Mouse (Mus musculus) lung, adult 2 months (tissue): ENCODE measurements around the gene Prx. TPM values are rescaled to one million over a fixed set of nuclear protein-coding genes. Genes with fewer than 3 reads are reported as not detected.
A peak's percentile ranks its signal among the peaks of the same experiment; 100 is the strongest.

Source experiments
- DNase-seq: peaks from one replicate; pipeline ENCODE4 v3.0.0; 2022
- H3K4me1 ChIP-seq: fragments of 200-500 bp; 2 replicates; pipeline ENCODE4 v1.6.1; 2011; ENCODE audit warnings: low read length; ENCODE audit not compliant: control insufficient read depth, insufficient read depth
- H3K4me3 ChIP-seq: fragments of 200-500 bp; replicated peaks from 2 replicates; pipeline ENCODE3; 2011; ENCODE audit warnings: low read depth, mild to moderate bottlenecking, control low read depth, low read length; ENCODE audit errors: extremely low read depth
- CTCF ChIP-seq: fragments of 200-500 bp; IDR thresholded peaks from 2 replicates; pipeline ENCODE4 v1.5.1; 2011; ENCODE audit warnings: mild to moderate bottlenecking, low read length, control low read depth; ENCODE audit not compliant: insufficient read depth
- POLR2A ChIP-seq: fragments of 200-500 bp; IDR thresholded peaks from 2 replicates; pipeline ENCODE4 v1.6.1; 2011; ENCODE audit warnings: low read depth, mild to moderate bottlenecking, control low read depth, low read length, borderline replicate concordance; ENCODE audit errors: extremely low read depth
- WGBS: fragments of 180-500 bp; shearing (Covaris S2); methylation state at CpG from one replicate; pipeline ENCODE4 v1.1.7; 2018; 5-methylcytosine and 5-hydroxymethylcytosine counted together
- polyA plus RNA-seq: library from polyadenylated mRNA; depleted of rRNA; stranded (reverse); fragments of >200 nt; gene quantifications from 2 replicates; pipeline ENCODE4 v1.2.3, GENCODE M21; 2012

Prx gene
- polyA plus RNA-seq, 1 experiment = 67.4 TPM

DNA sequence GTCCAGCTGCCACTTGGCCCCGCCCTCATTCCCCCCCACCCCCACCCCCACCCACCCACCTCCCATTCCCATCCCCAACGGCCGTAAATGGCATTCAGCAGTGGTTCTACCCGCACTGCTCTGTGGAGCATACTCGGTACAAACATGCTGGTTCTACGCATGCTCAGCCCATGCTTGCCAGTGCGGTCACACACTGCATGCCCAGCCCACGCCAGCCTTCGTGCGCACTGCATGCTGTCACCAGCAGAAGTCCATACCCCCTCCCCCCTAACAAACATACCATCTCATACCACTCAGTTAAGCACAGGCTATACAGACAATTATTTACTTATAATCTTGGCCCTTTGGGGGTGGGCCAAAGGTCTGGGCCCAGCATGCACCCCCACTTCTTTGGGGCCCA, 32.6 kb downstream of the Prx start:
- 86% methylated on average over 10 of the region's 10 CpGs for WGBS
- H3K4me1 ChIP-seq = no peaks in the 10 kb centered on the region
- H3K4me3 ChIP-seq = no peak overlapping the region
- DNase-seq = no peak
- TF ChIP-seq POLR2A (no peak), CTCF (no peak)

DNA sequence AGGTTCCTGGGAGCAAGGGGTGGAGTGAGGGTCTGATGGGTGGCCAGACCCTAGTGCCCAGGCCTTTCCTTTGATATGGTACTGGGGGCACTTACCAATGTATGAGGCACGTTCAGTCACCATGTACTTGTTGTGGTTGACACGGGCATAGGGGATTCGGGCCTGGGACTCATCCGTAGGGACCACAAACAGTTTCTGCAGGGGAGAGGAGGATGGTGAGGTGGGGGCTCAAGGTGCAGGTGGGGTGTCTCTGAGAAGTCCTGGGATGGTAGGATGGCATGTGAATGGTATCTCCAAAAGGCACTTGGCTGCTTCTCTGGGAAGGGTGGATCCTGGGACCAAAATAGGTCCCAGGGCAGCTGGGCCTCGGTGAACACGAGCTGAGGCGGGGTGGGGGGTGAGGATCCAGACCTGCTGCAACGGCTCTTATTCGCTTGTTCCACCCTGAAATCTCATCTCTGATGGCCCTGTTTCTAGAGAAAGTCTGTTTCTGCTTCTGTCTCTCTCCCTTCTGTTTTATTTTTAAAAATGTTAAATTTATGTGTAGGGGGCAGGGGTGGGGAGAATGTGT, 33.4 kb downstream of the Prx start:
- TF ChIP-seq POLR2A = no peak
- TF ChIP-seq CTCF = no peak
- H3K4me3 ChIP-seq = no peak overlapping the region
- no peaks in the 10 kb centered on the region for H3K4me1 ChIP-seq
- no peak for DNase-seq
- WGBS = 89% methylated on average over 9 of the region's 9 CpGs

DNA sequence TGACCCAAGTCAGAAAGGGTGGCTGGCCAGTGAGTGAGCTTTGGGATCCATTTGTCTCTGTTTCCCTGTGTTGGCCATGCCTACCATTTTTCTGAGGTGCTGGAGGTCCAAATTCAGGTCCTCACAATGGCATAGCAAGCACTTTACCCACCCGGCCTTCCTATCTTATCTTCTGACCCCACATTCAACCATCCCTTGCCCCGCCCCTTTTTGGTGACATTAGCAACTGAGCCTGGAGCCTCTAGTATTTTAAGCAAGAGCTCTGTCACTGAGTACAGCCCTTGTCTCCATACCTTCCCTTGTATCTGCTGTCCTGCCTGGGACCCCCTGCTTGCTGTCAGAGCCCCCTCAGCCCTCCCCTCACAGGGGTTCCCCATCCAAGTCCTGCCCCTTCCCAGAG, 36.3 kb downstream of the Prx start:
- 78% methylated on average over 2 of the region's 2 CpGs for WGBS
- no peak for DNase-seq
- TF ChIP-seq CTCF = no peak
- TF ChIP-seq POLR2A = no peak
- no peak overlapping the region for H3K4me3 ChIP-seq
- no peaks in the 10 kb centered on the region for H3K4me1 ChIP-seq

DNA sequence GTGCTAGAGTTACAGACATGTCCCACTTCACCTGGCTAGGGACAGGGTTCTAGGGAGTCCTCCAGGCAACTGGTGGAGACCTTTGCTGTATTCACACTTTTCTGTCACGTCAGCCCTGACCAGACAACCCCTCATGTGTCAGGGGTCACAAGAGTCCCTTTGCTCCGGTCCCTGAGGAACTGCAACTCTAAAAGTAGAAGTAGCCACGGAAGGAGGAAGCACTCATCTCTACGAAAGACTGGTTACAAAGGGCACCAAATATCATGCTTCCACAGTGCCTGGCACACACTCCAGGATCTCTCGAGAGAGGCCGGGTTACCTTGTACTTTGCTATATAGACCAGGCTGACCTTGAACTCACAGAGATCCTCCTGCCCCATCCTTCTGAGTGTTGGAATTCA, 37.5 kb downstream of the Prx start:
- WGBS = 73% methylated on average over 6 of the region's 6 CpGs
- TF ChIP-seq CTCF (no peak), POLR2A (no peak)
- Histone ChIP-seq H3K4me3 (no peak overlapping the region), H3K4me1 (no peaks in the 10 kb centered on the region)
- DNase-seq = no peak

DNA sequence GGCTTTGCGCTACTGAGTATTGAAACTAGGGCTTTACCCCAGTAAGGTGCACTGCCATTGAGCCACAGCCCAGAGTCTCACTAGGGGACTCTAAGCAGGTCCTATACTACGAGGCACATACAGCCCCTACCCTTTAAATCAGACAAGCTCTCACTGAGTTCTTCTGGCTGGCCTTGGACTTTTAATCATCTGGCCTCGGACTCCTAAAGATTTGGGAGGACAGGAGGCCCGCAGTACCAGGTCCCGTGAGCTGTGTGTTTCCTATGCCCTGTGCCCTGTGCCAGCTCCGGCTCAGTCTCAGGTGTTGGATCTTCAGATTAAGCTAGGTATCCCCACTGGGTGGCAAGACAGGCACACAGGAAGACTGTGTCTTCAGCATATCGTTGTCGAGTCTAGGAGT, 38.9 kb downstream of the Prx start:
- 89% methylated on average over 8 of the region's 8 CpGs for WGBS
- Histone ChIP-seq H3K4me3 (no peak overlapping the region), H3K4me1 (no peaks in the 10 kb centered on the region)
- no peak for DNase-seq
- no peak for TF ChIP-seq POLR2A
- no peak for TF ChIP-seq CTCF

DNA sequence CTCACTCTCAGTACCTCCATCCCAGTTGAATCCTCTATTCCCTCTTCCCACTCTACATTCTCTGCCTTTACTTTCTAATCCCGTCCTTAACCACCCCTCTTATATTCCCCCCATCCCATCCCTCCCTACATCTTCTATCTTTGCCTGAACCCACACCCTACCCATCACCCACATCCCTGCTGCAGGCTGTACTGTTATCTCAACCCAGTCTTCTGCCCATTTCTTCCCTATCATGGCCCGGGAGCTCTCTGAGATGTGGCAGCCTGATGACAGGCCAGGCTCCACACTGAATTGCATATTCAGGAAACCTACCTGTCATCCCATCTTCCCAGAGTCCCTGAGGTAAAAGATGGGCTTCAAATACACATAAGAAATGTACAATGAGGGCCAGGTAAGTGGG, 39.7 kb downstream of the Prx start:
- no peak for DNase-seq
- H3K4me1 ChIP-seq = no peaks in the 10 kb centered on the region
- TF ChIP-seq POLR2A (no peak), CTCF (no peak)
- WGBS = 93% methylated on average over 2 of the region's 2 CpGs
- no peak overlapping the region for H3K4me3 ChIP-seq

DNA sequence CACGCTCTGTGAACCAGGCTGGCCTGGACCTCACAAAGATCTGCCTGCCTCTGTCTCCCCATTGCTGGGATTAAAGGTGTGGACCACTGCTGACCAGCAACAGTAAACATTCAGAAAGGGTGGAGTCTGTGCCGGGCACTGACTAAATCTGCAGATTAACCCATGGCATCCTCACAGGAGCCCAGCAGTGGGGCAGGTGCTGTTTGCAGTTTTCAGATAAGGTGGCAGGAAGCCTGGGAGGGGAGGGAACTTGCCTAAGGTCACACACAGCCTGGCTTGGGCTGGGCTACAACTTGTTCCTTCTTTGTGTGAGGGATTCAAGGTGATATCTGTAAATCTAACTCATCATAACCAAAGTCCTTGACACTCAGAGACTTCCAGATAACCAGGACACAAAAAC, 41.4 kb downstream of the Prx start:
- 67% methylated on average over 2 of the region's 2 CpGs for WGBS
- DNase-seq = no peak
- Histone ChIP-seq H3K4me3 (no peak overlapping the region), H3K4me1 (no peaks in the 10 kb centered on the region)
- TF ChIP-seq CTCF (no peak), POLR2A (no peak)

DNA sequence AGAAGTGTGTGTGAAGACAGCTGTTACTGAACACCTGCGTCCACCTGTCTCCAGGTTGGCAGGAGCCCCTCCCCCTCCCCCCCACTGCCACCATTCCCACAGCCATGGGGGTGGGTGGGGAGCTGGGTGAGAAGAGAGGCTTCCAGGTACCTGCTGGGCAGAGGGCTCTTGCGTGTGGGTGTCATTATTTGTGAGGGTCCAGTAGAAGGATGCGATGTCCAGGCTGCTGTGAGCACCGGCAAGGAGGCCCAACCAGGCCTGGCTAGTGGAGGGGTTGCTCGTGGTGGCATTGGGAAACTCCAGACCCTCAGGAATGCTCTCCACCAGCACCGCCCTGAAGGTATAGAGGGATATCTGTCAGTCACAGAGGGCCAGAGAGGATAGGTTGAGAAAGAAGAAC, 41.8 kb downstream of the Prx start:
- Histone ChIP-seq H3K4me1 (no peaks in the 10 kb centered on the region), H3K4me3 (no peak overlapping the region)
- WGBS = 85% methylated on average over 6 of the region's 6 CpGs
- no peak for DNase-seq
- TF ChIP-seq POLR2A (no peak), CTCF (no peak)

DNA sequence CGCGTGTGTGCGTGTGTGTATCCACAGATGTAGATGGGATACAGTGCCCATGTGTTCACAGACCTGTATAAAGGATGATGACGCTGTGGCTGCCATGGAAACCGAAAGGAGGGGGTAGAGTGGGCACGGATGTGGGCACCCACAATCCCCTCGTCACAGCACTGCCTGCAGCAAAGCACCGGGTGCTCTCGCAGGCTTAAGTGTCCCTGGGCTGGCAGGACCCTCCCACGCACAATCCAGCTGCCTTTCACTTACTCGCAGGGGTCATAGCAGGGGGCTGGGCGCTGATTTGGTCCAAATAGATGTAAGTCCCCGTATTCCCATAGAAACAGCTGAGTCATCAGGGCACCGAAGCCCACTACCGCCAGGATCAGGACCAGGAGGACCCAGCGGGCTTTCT, 42.3 kb downstream of the Prx start:
- no peaks in the 10 kb centered on the region for H3K4me1 ChIP-seq
- no peak for TF ChIP-seq CTCF
- no peak for TF ChIP-seq POLR2A
- no peak for DNase-seq
- WGBS = 79% methylated on average over 16 of the region's 16 CpGs
- no peak overlapping the region for H3K4me3 ChIP-seq

DNA sequence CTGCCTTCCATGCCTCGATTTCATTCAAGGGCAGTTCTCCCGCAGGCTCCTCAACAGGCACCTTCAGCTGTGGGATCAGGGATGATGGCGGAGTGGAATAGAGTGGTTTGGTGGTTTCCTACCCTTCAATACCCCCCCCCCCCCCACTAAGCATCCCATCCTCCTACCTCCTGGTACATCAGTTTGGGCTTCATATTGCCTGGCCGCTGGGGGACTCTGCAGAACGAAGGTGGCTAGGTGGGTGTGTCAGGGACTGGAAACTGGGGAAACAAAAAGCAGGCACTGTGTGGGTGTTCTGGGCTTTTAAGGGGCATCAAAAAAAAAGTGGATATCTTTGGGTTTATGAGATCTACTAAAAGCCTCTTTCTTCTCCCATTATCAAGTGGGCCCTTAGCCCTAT, 42.8 kb downstream of the Prx start:
- no peak for TF ChIP-seq CTCF
- TF ChIP-seq POLR2A = no peak
- Histone ChIP-seq H3K4me1 (no peaks in the 10 kb centered on the region), H3K4me3 (no peak overlapping the region)
- DNase-seq = no peak
- 58% methylated on average over 5 of the region's 5 CpGs for WGBS

DNA sequence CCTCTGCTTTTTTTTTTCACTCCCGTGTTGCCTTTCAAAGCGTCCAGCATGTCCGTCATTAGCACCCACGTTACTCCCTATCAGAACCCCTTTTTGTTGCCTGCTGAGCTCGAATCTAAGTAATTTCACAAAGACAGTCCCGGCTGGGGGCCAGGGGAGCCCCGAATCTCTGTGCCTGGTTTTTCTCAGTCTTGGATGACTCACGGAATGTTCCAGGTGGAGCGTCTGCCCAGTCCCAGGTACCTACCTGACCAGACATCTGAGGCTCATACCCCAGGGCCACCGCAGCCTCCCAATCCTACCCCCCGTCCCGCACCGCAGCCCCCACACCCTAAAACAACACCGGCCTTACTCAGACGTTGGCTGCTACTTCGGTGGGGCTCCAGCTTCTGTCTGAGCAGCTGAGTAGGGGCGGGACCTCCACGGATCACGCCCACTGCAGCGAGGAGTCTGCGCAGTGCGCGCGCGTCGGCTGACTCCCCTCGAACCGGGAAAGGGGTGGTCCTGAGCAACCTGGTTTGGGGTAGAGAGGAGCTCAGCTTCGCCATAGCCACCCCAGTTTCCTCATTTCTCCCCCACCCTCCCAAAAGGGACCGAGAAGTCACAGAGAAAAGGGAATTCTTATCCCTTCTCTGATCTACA, 43.4 kb downstream of the Prx start:
- WGBS = 1% methylated on average over 30 of the region's 30 CpGs
- TF ChIP-seq CTCF = no peak
- TF ChIP-seq POLR2A = peak; percentile 44; the same call in 1 of the 2 replicates
- H3K4me3 ChIP-seq = peak overlapping the region; percentile 69
- H3K4me1 ChIP-seq = no peaks in the 10 kb centered on the region
- peak; percentile 83 for DNase-seq
